In genomic region chr7:136342822-136343221, GRCm38 (mm10) we compare ENCODE assay signal across 10 mouse cellular contexts.
A peak's percentile ranks its signal among the peaks of the same experiment; 100 is the strongest.
DNase-seq lines count a peak whose midpoint lies in the region; ATAC-seq and TF ChIP-seq lines count a peak whose summit lies in the region.
"Had no signal": no experiment of that assay in that cellular context is flagged by ENCODE, and none has a peak within 500 bp of the region (broad histone marks: within the 10 kb centered on the region; RNA-seq: fewer than 3 reads in every experiment).

No protein-coding gene starts in this region.

- H3K9me3 ChIP-seq in embryonic facial prominence, embryonic 15.5 days (replicated peaks) = no peaks in the 10 kb centered on the region
- no peaks in the 10 kb centered on the region for H3K9me3 ChIP-seq in heart, postnatal 0 days (replicated peaks; ENCODE audit: control insufficient read depth, low read length)
- H3K9me3 ChIP-seq in stomach, embryonic 16.5 days (replicated peaks; ENCODE audit: control insufficient read depth, low read length) = no peaks in the 10 kb centered on the region

- H3K4me3 ChIP-seq in embryonic facial prominence, embryonic 15.5 days (replicated peaks) = no peak overlapping the region
- no peak overlapping the region for H3K4me3 ChIP-seq in heart, postnatal 0 days (ENCODE audit: low read depth, low read length)
- no peak overlapping the region for H3K4me3 ChIP-seq in stomach, embryonic 16.5 days (replicated peaks; ENCODE audit: low read length)
- H3K4me3 ChIP-seq: erythroblast, embryonic 14.5 days; megakaryocyte, embryonic 14.5 days had no signal

- peak overlapping the region; percentile 31 for H3K4me2 ChIP-seq in embryonic facial prominence, embryonic 15.5 days (replicated peaks)
- no peak overlapping the region for H3K4me2 ChIP-seq in heart, postnatal 0 days (ENCODE audit: low read depth, low read length)
- peak overlapping the region; percentile 23 for H3K4me2 ChIP-seq in stomach, embryonic 16.5 days (ENCODE audit: low read depth, low read length)

- H3K27me3 ChIP-seq in embryonic facial prominence, embryonic 15.5 days = no peaks in the 10 kb centered on the region
- H3K27me3 ChIP-seq in heart, postnatal 0 days (ENCODE audit: control insufficient read depth, insufficient read depth, low read length) = no peaks in the 10 kb centered on the region
- H3K27me3 ChIP-seq in stomach, embryonic 16.5 days (ENCODE audit: control insufficient read depth, insufficient read depth, low read length) = no peaks in the 10 kb centered on the region
- H3K27me3 ChIP-seq: megakaryocyte, embryonic 14.5 days had no signal

- H3K9ac ChIP-seq in embryonic facial prominence, embryonic 15.5 days = no peak overlapping the region
- H3K9ac ChIP-seq in heart, postnatal 0 days (replicated peaks; ENCODE audit: low read depth, low read length) = no peak overlapping the region
- no peak overlapping the region for H3K9ac ChIP-seq in stomach, embryonic 16.5 days (ENCODE audit: low read length)

- no peak for TF ChIP-seq EP300 in heart, postnatal 0 days (IDR thresholded peaks at IDR 0.05; ENCODE audit: low read depth)

- peak overlapping the region; percentile 71 for H3K27ac ChIP-seq in embryonic facial prominence, embryonic 15.5 days (replicated peaks)
- H3K27ac ChIP-seq in heart, postnatal 0 days (ENCODE audit: low read depth) = peak overlapping the region; percentile 51; the same call in 1 of the 2 replicates
- peak overlapping the region; percentile 15; the same call in 1 of the 2 replicates for H3K27ac ChIP-seq in stomach, embryonic 16.5 days (ENCODE audit: low read length)

- peak; percentile 1 to 8 for DNase-seq in frontal cortex, postnatal 36 days (ENCODE audit: low spot score in 2 of 2)
- peak; percentile 74 for DNase-seq in heart, postnatal 0 days (ENCODE audit: low spot score)
- DNase-seq in kidney, postnatal 10 days = peak; percentile 85
- DNase-seq in lung, postnatal 25 days (ENCODE audit: low spot score) = peak; percentile 37

- WGBS in embryonic facial prominence, embryonic 15.5 days = 2% methylated on average over 8 of the region's 8 CpGs
- WGBS in heart, postnatal 0 days = 18% methylated on average over 8 of the region's 8 CpGs
- 8% methylated on average over 8 of the region's 8 CpGs for WGBS in stomach, embryonic 16.5 days

- peaks cover 26% of the 10 kb centered on the region for H3K4me1 ChIP-seq in embryonic facial prominence, embryonic 15.5 days
- 0 out of 2 replicates have a peak, but pooled peaks cover 11% of the 10 kb centered on the region for H3K4me1 ChIP-seq in heart, postnatal 0 days (ENCODE audit: control insufficient read depth, insufficient read depth)
- H3K4me1 ChIP-seq in stomach, embryonic 16.5 days (ENCODE audit: control insufficient read depth, insufficient read depth, low read length) = peaks cover 6% of the 10 kb centered on the region; the same call in 1 of the 2 replicates
- H3K4me1 ChIP-seq: megakaryocyte, embryonic 14.5 days had no signal

- TF ChIP-seq CTCF in heart, postnatal 0 days (IDR thresholded peaks at IDR 0.05; ENCODE audit: low read depth) = no peak

- H3K36me3 ChIP-seq in embryonic facial prominence, embryonic 15.5 days = no peaks in the 10 kb centered on the region
- no peaks in the 10 kb centered on the region for H3K36me3 ChIP-seq in heart, postnatal 0 days (replicated peaks; ENCODE audit: control insufficient read depth, insufficient read depth, low read length)
- no peaks in the 10 kb centered on the region for H3K36me3 ChIP-seq in stomach, embryonic 16.5 days (ENCODE audit: control insufficient read depth, insufficient read depth, low read length)

- no peak for ATAC-seq in frontal cortex, adult (ENCODE audit: low TSS enrichment)
- ATAC-seq in embryonic facial prominence, embryonic 15.5 days (ENCODE audit: insufficient number of reproducible peaks, low FRiP score, low TSS enrichment, low read depth) = peak; percentile 63; the same call in 1 of the 2 replicates
- ATAC-seq in heart, postnatal 0 days (ENCODE audit: insufficient read depth, low read depth) = peak; percentile 63; the same call in 1 of the 2 replicates
- ATAC-seq in stomach, embryonic 16.5 days (ENCODE audit: insufficient read depth, low FRiP score) = peak; percentile 86; the same call in 1 of the 2 replicates
- no peak for ATAC-seq in megakaryocyte-erythroid progenitor cell, adult 5-6 weeks (replicated peaks; ENCODE audit: low FRiP score, low TSS enrichment, poor library complexity, severe bottlenecking)

Comparison
In these comparisons a context has a peak if more than half of its experiments do, and no peak if none do; other contexts are left out.
1. DNase-seq: peak in every context shown above with its lines; median percentile 85 in kidney, postnatal 10 days; 74 in heart, postnatal 0 days; 37 in lung, postnatal 25 days; 4 in frontal cortex, postnatal 36 days.
2. ATAC-seq: peak in embryonic facial prominence, embryonic 15.5 days (single experiment), heart, postnatal 0 days (single experiment) and stomach, embryonic 16.5 days (single experiment); none in frontal cortex, adult (single experiment) and megakaryocyte-erythroid progenitor cell, adult 5-6 weeks (single experiment).
3. H3K27ac ChIP-seq: peak in every context shown above with its lines; median percentile 71 in embryonic facial prominence, embryonic 15.5 days; 51 in heart, postnatal 0 days; 15 in stomach, embryonic 16.5 days.